Mouse (Mus musculus) inflammation-experienced regulatory T-cells (primary cell): ENCODE measurements around the gene Magea1. TPM values are rescaled to one million over a fixed set of nuclear protein-coding genes. Genes with fewer than 3 reads are reported as not detected.

Source experiments
- polyA plus RNA-seq, 2 experiments: library from polyadenylated mRNA; unstranded; fragments of 100-300 nt; shearing (Covaris generic); gene quantifications; one replicate each; pipeline ENCODE4 v1.2.1; 2017

Gene Magea1
- polyA plus RNA-seq, result under 1 TPM in 1 of 2 experiments, not detected in 1; 0.24 TPM

DNA sequence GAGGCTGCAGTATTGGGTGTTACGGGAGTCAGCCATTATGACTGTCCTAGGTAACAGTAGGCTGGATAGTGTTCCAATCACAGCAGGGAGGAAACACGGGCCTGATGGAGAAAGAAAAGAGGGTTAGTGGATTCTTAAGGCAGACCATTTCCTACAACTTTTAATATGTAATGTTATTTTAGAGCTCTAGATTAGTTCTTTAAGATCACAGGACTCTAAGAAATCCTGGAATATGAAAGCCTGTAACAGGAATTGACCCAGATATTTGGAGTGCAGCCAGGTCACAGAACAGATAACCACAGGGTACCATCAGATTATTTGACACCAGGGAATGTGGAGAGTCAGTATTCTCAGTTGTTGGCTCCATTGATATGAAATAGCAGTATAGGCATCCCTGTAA is at the start of gene Magea1:
Magea1 (minus strand) TSS at position 101 of the 400 bp plus-strand sequence.

DNA sequence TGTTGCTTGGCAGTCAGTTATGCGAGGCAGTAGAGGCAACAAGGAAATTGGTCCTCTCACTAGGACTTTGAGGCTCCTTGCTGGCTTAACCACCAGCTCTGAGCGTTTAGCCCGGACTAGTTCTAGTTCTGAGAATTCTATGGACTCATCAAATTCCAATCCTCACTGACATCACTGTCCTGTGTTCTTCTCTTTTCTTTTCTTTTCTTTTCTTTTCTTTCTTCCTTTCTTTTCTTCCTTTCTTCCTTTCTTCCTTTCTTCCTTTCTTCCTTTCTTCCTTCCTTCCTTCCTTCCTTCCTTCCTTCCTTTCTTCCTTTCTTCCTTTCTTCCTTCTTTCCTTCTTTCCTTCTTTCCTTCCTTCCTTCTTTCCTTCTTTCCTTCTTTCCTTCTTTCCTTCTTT is 38.7 kb upstream of the Magea1 start, which contains the start of gene Cldn34b2:
Cldn34b2 (minus strand) TSS at position 101 of the 400 bp plus-strand sequence.

DNA sequence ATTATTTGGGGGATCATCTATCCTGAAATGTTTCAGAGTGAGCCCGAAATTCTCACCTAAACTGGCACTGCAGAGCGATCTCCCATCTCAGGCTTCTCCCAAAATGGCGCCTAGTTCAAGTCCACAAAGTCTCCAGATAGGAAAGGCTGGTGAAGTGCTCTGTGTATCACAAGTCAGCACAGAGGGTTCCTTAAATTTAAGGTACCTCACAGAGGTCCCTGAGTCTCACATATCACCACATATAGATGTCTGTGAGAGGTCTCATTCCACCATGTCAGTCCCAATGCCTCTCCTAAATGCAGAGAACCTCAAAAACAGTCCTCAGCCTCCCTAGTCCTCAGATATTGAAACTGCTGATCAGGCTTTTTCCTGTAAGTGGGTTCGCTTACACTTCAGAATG is 4.0 kb upstream of the Magea1 start, which contains the start of gene Magea2:
Magea2 (minus strand) TSS at position 101 of the 400 bp plus-strand sequence.

DNA sequence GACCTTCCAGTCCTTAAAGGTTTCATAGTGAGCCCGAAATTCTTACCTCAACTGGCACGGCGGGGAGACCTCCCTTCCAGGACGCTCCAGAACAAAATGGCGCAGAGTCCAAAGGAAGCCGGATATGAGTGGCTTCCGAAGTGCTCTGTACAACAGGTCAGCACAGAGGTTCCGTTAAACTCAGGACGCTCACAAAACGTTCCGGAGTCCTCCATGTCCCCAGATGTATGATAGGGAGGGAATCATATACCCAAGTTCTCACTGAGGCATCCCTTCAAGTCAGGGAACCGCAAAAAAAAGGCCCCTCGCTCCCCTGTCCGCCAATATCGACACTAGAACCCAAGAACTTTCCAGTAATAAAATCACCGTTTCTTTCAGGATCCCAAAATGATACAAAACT is 26.5 kb downstream of the Magea1 start, which contains the start of gene Magea5:
Magea5 (minus strand) TSS at position 101 of the 400 bp plus-strand sequence.

Other genes with a start within 250 kb of the Magea1 start
- under 1 TPM in 1 of 2 experiments, not detected in 1; 0.19 TPM for gene Cldn34b1, start 199.5 kb downstream of the Magea1 start, polyA plus RNA-seq
- under 1 TPM in 1 of 2 experiments, not detected in 1; 0.47 TPM for gene Magea6, start 153.8 kb downstream of the Magea1 start, polyA plus RNA-seq
- gene Magea3, start 140.3 kb downstream of the Magea1 start, polyA plus RNA-seq, result not detected
- gene Magea8, start 93.9 kb downstream of the Magea1 start, polyA plus RNA-seq, result not detected
- gene Magea5, start 26.6 kb downstream of the Magea1 start, polyA plus RNA-seq, result not detected
- gene Magea2, start 3.9 kb upstream of the Magea1 start, polyA plus RNA-seq, result not detected
- not detected for gene Cldn34b2, start 38.6 kb upstream of the Magea1 start, polyA plus RNA-seq
- 100 to 1,000 TPM; 259 to 331 TPM for gene Sat1, start 126.7 kb upstream of the Magea1 start, polyA plus RNA-seq
- gene Acot9, start 172.7 kb upstream of the Magea1 start, polyA plus RNA-seq, result 10 to 100 TPM; 67.8 to 98.0 TPM